Mouse (Mus musculus) brown adipose tissue, adult 24 weeks (tissue): Measurements from ENCODE around the gene Gm8271. TPM values are rescaled to one million over a fixed set of nuclear protein-coding genes. Genes with fewer than 3 reads are reported as not detected.
"Not testable (repeated sequence)": the region's sequence is repeated elsewhere in the genome, so short reads cannot be mapped to it uniquely, and the experiment has no call there.

Experiments
- H3K27ac ChIP-seq: fragments of 200-500 bp; replicated peaks from 2 replicates; pipeline ENCODE4 v1.5.1; 2012; ENCODE audit warnings: low read depth, mild to moderate bottlenecking, low read length
- H3K4me1 ChIP-seq: fragments of 200-500 bp; 2 replicates; pipeline ENCODE4 v1.6.1; 2012; ENCODE audit warnings: low read length, mixed read lengths; ENCODE audit not compliant: control insufficient read depth, insufficient read depth, insufficient read length
- H3K4me3 ChIP-seq: fragments of 200-500 bp; 2 replicates; pipeline ENCODE4 v1.5.1; 2012; ENCODE audit warnings: low read depth, mild to moderate bottlenecking, low read length, moderate library complexity; ENCODE audit not compliant: insufficient read depth
- polyA plus RNA-seq: library from polyadenylated mRNA; stranded (reverse); fragments of >200 nt; gene quantifications from 2 replicates; pipeline ENCODE4 v1.2.4, GENCODE M21; 2012; ENCODE audit not compliant: missing spikeins, insufficient read depth, insufficient read length

Gene Gm8271
- polyA plus RNA-seq = not detected in 2 replicates

DNA sequence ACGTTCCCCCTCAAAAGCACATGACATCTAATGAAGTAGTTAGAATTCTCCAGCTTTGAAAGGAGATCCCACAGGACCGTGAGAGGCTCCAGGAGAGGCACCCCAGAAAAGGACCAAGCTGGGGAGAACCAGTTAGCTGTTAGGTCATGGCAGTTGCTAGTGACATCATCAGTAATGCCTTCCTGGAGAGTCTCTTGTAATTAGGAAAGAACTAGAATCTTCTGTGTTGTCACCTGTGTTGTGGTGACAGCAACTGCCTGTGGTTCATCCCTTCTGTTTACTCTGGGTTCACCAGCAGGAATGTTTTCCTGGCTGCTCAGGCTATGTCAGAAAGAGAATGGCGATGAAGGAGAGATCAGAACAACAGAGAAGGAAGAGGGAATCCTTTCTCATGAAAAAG is at the start of gene Gm8271:
TSS of gene Gm8271 (plus strand) at position 301 of the 400 bp plus-strand sequence.
- not testable (repeated sequence) for H3K27ac ChIP-seq, H3K4me1 ChIP-seq, H3K4me3 ChIP-seq

GRCm38 (mm10) chr14:5164235-5164634 is 21.4 kb upstream of the Gm8271 start, which contains the start of gene Gm3317:
Gene Gm3317, plus strand, starts transcription at chr14:5164535.
- not testable (repeated sequence) for H3K4me3 ChIP-seq, H3K27ac ChIP-seq, H3K4me1 ChIP-seq

Other genes with a start within 250 kb of the Gm8271 start
- gene Gm8297, start 201.9 kb upstream of the Gm8271 start, polyA plus RNA-seq = not detected in 2 replicates
- not detected in 2 replicates for gene Gm3298, start 169.9 kb upstream of the Gm8271 start, polyA plus RNA-seq
- gene 4930555G01Rik, start 135.2 kb upstream of the Gm8271 start, polyA plus RNA-seq = not detected in 2 replicates
- not detected in 2 replicates for gene Gm8281, start 114.8 kb upstream of the Gm8271 start, polyA plus RNA-seq
- not detected in 2 replicates for gene Gm8279, start 54.3 kb upstream of the Gm8271 start, polyA plus RNA-seq
- not detected in 2 replicates for gene Gm3317, start 21.3 kb upstream of the Gm8271 start, polyA plus RNA-seq
- gene Gm3526, start 74.8 kb downstream of the Gm8271 start, polyA plus RNA-seq = not detected in 2 replicates
- gene Gm3542, start 149.1 kb downstream of the Gm8271 start, polyA plus RNA-seq = not detected in 2 replicates
- gene Gm3500, start 203.3 kb downstream of the Gm8271 start, polyA plus RNA-seq = not detected in 2 replicates